Mouse (Mus musculus): ENCODE measurements at regions not wholly inside any gene's neighbourhood (a gene's known extent, or its start where the extent isn't known, plus 50 kb on each side); places are given as distances from the start of the nearest gene placed in this dataset.

GRCm38 (mm10) chr19:36229941-36230340 lies 110.0 kb upstream of the Ankrd1 start:
- DNase-seq (ENCODE audit: low spot score), result no peak

- no peak for DNase-seq (ENCODE audit: low spot score)
Measured at GRCm38 (mm10) chr19:36235131-36235530, 113.0 kb upstream of the Pcgf5 start.

- DNase-seq (ENCODE audit: low spot score), result no peak
Measured at GRCm38 (mm10) chr19:36236576-36237345, 111.3 kb upstream of the Pcgf5 start.

GRCm38 (mm10) chr19:36237751-36238150 lies 110.4 kb upstream of the Pcgf5 start:
- DNase-seq (ENCODE audit: low spot score), result no peak

GRCm38 (mm10) chr19:36238536-36238935 lies 109.6 kb upstream of the Pcgf5 start:
- DNase-seq (ENCODE audit: low spot score), result no peak

GRCm38 (mm10) chr19:36242396-36242795 lies 105.7 kb upstream of the Pcgf5 start:
- DNase-seq (ENCODE audit: low spot score), result no peak

GRCm38 (mm10) chr19:36242946-36243345 lies 105.2 kb upstream of the Pcgf5 start:
- DNase-seq (ENCODE audit: low spot score), result no peak

GRCm38 (mm10) chr19:36252522-36252921 lies 95.6 kb upstream of the Pcgf5 start:
- no peak for DNase-seq (ENCODE audit: low spot score)

GRCm38 (mm10) chr19:36257748-36258538 lies 90.2 kb upstream of the Pcgf5 start:
- peak; percentile 75 for DNase-seq (ENCODE audit: low spot score)

GRCm38 (mm10) chr19:36261819-36262218 lies 86.3 kb upstream of the Pcgf5 start:
- no peak for DNase-seq (ENCODE audit: low spot score)

- peak; percentile 26 for DNase-seq (ENCODE audit: low spot score)
Measured at GRCm38 (mm10) chr19:36263923-36264322, 84.2 kb upstream of the Pcgf5 start.

- peak; percentile 63 for DNase-seq (ENCODE audit: low spot score)
Measured at GRCm38 (mm10) chr19:36264397-36264796, 83.7 kb upstream of the Pcgf5 start.

- DNase-seq (ENCODE audit: low spot score), result no peak
Measured at GRCm38 (mm10) chr19:36265276-36265675, 82.8 kb upstream of the Pcgf5 start.

GRCm38 (mm10) chr19:36266346-36266745 lies 81.8 kb upstream of the Pcgf5 start:
- DNase-seq (ENCODE audit: low spot score), result no peak

- no peak for DNase-seq (ENCODE audit: low spot score)
Measured at GRCm38 (mm10) chr19:36273466-36273865, 74.6 kb upstream of the Pcgf5 start.

- no peak for DNase-seq (ENCODE audit: low spot score)
Measured at GRCm38 (mm10) chr19:36285465-36285864, 62.6 kb upstream of the Pcgf5 start.

GRCm38 (mm10) chr19:36290778-36291177 lies 57.3 kb upstream of the Pcgf5 start:
- no peak for DNase-seq (ENCODE audit: low spot score)

- DNase-seq (ENCODE audit: low spot score), result no peak
Measured at GRCm38 (mm10) chr19:36293177-36293969, 54.7 kb upstream of the Pcgf5 start.

All from heart, adult 8-10 months (tissue).